Mouse (Mus musculus) intestine, postnatal 0 days (tissue): ENCODE data around the gene Fam229a. TPM values are rescaled to one million over a fixed set of nuclear protein-coding genes. Genes with fewer than 3 reads are reported as not detected.

Experiments
- ATAC-seq: fragments of 200-750 bp; cut with Nextera tagmentation; 2 replicates; pipeline ENCODE4 v1.8.0; 2017; ENCODE audit warnings: mild to moderate bottlenecking, moderate TSS enrichment, moderate library complexity
- H3K27ac ChIP-seq: fragments of 300-500 bp; sonication (generic); 2 replicates; pipeline ENCODE4 v1.5.1; 2014; ENCODE audit warnings: mild to moderate bottlenecking, low read depth, low read length, moderate library complexity
- H3K27me3 ChIP-seq: fragments of 300-500 bp; sonication (generic); replicated peaks from 2 replicates; pipeline ENCODE4 v1.6.1; 2014; ENCODE audit warnings: low read length, mixed read lengths; ENCODE audit not compliant: control insufficient read depth, insufficient read depth
- H3K36me3 ChIP-seq: fragments of 300-500 bp; sonication (generic); 2 replicates; pipeline ENCODE4 v1.6.1; 2014; ENCODE audit warnings: mild to moderate bottlenecking, moderate library complexity; ENCODE audit not compliant: control insufficient read depth, insufficient read depth
- H3K4me1 ChIP-seq: fragments of 300-500 bp; sonication (generic); replicated peaks from 2 replicates; pipeline ENCODE4 v1.6.1; 2014; ENCODE audit warnings: antibody characterized with exemption, low read length, mixed read lengths; ENCODE audit not compliant: control insufficient read depth, insufficient read depth
- H3K4me2 ChIP-seq: fragments of 300-500 bp; sonication (generic); replicated peaks from 2 replicates; pipeline ENCODE4 v1.6.1; 2014; ENCODE audit warnings: low read depth, mild to moderate bottlenecking, moderate library complexity
- H3K4me3 ChIP-seq: fragments of 300-500 bp; sonication (generic); 2 replicates; pipeline ENCODE4 v1.5.1; 2014; ENCODE audit warnings: low read depth, low read length
- H3K9ac ChIP-seq: fragments of 300-500 bp; sonication (generic); 2 replicates; pipeline ENCODE4 v1.6.1; 2014; ENCODE audit warnings: mild to moderate bottlenecking, low read depth, low read length
- H3K9me3 ChIP-seq: fragments of 300-500 bp; sonication (generic); 2 replicates; pipeline ENCODE4 v1.6.1; 2016; ENCODE audit warnings: mixed run types; ENCODE audit not compliant: control insufficient read depth
- CTCF ChIP-seq: sonication (generic); IDR thresholded peaks from 2 replicates; pipeline ENCODE4 v1.5.1; 2016; ENCODE audit warnings: low read depth, mild to moderate bottlenecking, control low read depth, antibody characterized with exemption, moderate library complexity
- WGBS: fragments of 180-500 bp; shearing (Covaris S2); extraction: QIAGEN DNeasy Blood & Tissue Kit; methylation state at CpG from one replicate; pipeline ENCODE4 v1.1.7; 2014; 5-methylcytosine and 5-hydroxymethylcytosine counted together
- polyA plus RNA-seq: library from polyadenylated mRNA; unstranded; fragments of >200 nt; fragmentation: Nextera tagmentation; extraction: Ambion mirVana; gene quantifications from 2 replicates; pipeline ENCODE4 v1.2.1, GENCODE M21; 2015

Gene Fam229a
- polyA plus RNA-seq, 1 experiment from 2014 or later, result 0.22 TPM

DNA sequence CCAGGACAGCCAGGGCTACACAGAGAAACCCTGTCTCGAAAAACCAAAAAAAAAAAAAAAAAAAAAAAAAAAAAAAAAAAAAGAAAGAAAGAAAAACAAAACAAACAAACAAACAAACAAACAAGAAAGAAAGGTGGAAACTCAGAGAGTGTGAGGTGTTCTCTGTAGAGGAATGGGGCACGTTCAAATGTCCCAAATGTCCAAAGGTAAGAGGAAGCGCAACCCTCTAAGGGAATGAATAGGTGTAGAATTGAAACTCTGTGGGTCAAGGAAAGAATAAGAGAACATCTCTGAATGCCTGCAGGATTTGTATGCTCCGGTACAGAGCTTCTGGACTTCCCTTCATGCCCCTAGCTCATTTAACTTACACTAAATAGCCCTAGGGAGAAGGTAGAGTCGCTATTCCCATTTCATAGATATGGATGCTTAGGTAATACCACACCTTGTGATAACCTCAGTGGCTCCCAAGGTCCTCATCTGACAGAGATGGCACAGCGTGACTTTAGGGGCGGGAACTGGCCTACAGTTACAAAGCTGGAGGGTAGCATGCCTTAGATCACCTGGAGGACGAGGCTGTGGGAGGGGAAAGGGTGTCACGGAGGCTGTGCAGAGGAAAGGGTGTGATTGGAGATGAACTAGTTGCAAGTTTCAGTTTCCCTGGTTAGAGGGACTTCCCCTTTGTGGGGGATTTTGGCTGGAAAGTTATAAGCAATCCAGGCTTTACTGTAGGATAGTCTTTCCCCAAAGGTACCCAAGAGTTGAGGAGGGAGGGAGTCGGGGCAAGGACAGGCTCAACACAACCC is 16.6 kb downstream of the Fam229a start:
- Histone ChIP-seq H3K9ac (no peak overlapping the region), H3K9me3 (no peaks in the 10 kb centered on the region), H3K4me3 (no peak overlapping the region), H3K4me1 (peaks cover 16% of the 10 kb centered on the region; the same call in 1 of the 2 replicates), H3K27me3 (no peaks in the 10 kb centered on the region), H3K4me2 (no peak overlapping the region; the same call in 1 of the 2 replicates), H3K27ac (no peak overlapping the region), H3K36me3 (no peaks in the 10 kb centered on the region)
- 46% methylated on average over 9 of the region's 10 CpGs for WGBS
- ATAC-seq, result no peak
- no peak for TF ChIP-seq CTCF

DNA sequence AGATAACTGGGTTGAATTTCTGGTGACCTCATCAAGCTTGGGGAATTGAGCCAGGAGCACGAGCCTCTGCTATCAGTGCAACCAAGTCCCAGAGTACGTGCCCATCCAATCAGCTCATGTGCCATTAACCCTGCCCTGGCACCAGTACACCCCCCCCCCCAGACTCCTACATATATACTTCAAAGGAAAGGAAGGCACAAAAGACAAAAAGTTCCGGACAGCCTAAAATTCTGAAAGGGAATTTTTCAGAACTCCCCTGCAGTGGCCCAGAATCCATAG is 17.2 kb downstream of the Fam229a start:
- no peak for TF ChIP-seq CTCF
- Histone ChIP-seq H3K27me3 (no peaks in the 10 kb centered on the region), H3K9ac (no peak overlapping the region), H3K9me3 (no peaks in the 10 kb centered on the region), H3K4me3 (no peak overlapping the region), H3K4me2 (no peak overlapping the region; the same call in 1 of the 2 replicates), H3K36me3 (no peaks in the 10 kb centered on the region), H3K27ac (no peak overlapping the region), H3K4me1 (peaks cover 12% of the 10 kb centered on the region; the same call in 1 of the 2 replicates)
- ATAC-seq, result no peak
- 44% methylated on average over 3 of the region's 3 CpGs for WGBS

DNA sequence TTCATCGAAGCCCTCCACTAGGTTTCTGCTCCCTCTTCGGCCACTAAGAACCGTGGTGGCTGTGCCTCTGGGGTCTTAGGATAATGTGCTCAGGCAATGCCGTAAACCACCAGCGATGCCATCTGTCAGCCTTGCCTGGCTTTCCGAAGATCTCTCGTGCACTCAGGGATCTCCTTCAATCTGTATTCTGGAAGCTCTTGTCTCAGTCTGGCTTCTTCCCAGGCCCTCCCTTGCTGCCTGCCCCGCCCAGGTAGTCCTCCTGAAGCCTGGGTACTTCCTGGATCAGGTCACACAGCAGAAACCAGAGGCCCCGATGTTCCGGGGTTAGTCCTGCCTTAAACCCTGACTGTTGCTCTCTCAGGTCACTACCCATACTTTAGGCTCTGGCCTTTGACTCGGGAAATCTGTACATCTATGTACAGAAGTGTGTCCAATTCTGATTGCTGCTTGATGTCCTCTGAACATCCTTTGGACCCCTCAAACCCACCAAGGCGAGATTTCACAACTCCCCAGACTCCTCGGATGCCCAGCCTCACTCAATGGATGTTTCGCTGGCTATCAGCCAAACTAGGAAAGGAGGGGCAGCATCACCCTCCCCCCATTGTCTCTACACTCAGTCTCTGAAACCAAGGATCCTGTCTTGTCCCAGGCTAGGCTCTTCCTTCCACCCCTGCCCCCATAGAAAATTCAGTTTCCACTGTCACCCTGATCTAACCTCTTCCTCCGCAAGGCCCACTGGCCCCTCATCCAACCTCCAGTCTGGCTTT is 18.0 kb downstream of the Fam229a start:
- no peaks in the 10 kb centered on the region for H3K36me3 ChIP-seq
- ATAC-seq, result peak; percentile 48; the same call in 1 of the 2 replicates
- H3K27me3 ChIP-seq, result no peaks in the 10 kb centered on the region
- H3K4me2 ChIP-seq, result no peak overlapping the region; the same call in 1 of the 2 replicates
- H3K9me3 ChIP-seq, result no peaks in the 10 kb centered on the region
- TF ChIP-seq CTCF, result no peak
- H3K27ac ChIP-seq, result no peak overlapping the region; the same call in 1 of the 2 replicates
- 44% methylated on average over 15 of the region's 15 CpGs for WGBS
- no peak overlapping the region for H3K9ac ChIP-seq
- H3K4me1 ChIP-seq, result peaks cover 10% of the 10 kb centered on the region; the same call in 1 of the 2 replicates
- no peak overlapping the region for H3K4me3 ChIP-seq

DNA sequence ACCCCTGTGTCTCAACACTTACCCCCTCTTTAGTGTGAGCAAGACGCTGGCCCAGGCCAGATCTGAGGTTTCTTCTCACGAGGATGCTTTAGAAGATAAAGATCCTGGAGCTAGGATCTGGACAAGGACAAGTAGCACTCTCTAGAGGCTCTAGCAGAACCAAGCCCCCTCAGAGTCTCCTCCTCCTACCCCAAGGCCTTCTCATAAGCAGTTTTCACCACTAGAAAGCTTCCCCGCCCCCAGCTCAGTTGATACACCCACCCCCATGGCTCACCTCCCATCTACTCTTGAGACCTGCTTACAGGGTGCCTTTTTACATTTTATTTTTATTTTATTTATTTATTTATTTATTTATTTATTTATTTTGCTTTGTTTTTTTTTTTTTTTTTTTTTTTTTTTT is 18.7 kb downstream of the Fam229a start:
- no peak overlapping the region for H3K27ac ChIP-seq
- no peak overlapping the region for H3K4me2 ChIP-seq
- no peak for TF ChIP-seq CTCF
- no peak overlapping the region for H3K4me3 ChIP-seq
- H3K9me3 ChIP-seq, result no peaks in the 10 kb centered on the region
- H3K4me1 ChIP-seq, result 0 out of 2 replicates have a peak, but pooled peaks cover 4% of the 10 kb centered on the region
- H3K27me3 ChIP-seq, result no peaks in the 10 kb centered on the region
- no peaks in the 10 kb centered on the region for H3K36me3 ChIP-seq
- ATAC-seq, result no peak
- WGBS, result 77% methylated on average over 3 of the region's 3 CpGs
- no peak overlapping the region for H3K9ac ChIP-seq

DNA sequence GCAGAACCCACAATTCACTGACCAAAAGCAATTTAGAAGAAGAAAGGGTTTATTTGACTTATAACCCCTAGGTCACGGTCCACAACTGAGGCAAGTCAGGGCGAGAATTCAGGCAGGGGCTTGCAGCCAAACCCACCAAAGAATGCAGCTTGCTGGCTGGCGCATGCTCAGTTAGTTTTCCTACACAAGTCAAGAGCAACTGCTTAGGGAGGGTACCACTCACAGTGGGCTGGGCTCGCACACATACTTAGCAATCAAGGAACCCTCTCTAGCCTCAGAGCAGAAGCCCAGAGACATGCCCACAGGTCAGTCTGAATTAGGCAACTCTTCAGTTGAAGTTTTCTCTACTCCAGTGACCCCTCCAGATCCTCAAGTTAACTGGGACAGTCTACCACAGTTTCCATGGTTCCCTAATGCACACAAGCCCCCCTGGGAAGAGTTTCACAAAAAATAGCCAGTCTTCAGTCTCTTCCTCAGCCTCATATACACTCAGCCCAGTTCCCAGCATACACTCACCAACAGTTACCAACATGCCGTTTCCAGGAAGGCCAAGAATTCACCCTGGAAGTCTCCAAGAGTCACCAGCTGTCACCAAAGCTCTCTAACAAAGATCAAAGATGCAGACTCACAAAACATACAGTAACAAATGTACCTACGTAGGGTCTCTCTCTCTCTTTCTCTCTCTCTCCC is 19.9 kb downstream of the Fam229a start:
- H3K4me1 ChIP-seq, result 0 out of 2 replicates have a peak, but pooled peaks cover 4% of the 10 kb centered on the region
- 73% methylated on average over 6 of the region's 6 CpGs for WGBS
- no peak overlapping the region for H3K4me3 ChIP-seq
- H3K4me2 ChIP-seq, result no peak overlapping the region
- H3K9ac ChIP-seq, result no peak overlapping the region
- no peak overlapping the region for H3K27ac ChIP-seq
- H3K9me3 ChIP-seq, result no peaks in the 10 kb centered on the region
- no peak for ATAC-seq
- H3K36me3 ChIP-seq, result no peaks in the 10 kb centered on the region
- no peak for TF ChIP-seq CTCF
- H3K27me3 ChIP-seq, result no peaks in the 10 kb centered on the region
